Mouse (Mus musculus): ENCODE measurements around the gene Gm20825. TPM values are rescaled to one million over a fixed set of nuclear protein-coding genes. Genes with fewer than 3 reads are reported as not detected.
"Not testable (repeated sequence)": the region's sequence is repeated elsewhere in the genome, so short reads cannot be mapped to it uniquely, and the experiment has no call there.

The Gm20825 gene
- total RNA-seq (2021): not detected

GRCm38 (mm10) chrY:8071407-8071806 lies at the start of gene Gm20825:
Gene Gm20825 (minus strand): TSS chrY:8071507.
- intact Hi-C loops (cut with DNase I); DNase-seq: not testable (repeated sequence)

Other genes starting within 250 kb of the Gm20825 start
- not detected for gene Gm29049, start 74.3 kb downstream of the Gm20825 start, total RNA-seq (2021)
- not detected for gene Gm20824, start 186.4 kb upstream of the Gm20825 start, total RNA-seq (2021)